Mouse (Mus musculus) limb, embryonic 11.5 days (tissue): ENCODE data around the gene Ninj2. TPM values are rescaled to one million over a fixed set of nuclear protein-coding genes. Genes with fewer than 3 reads are reported as not detected.
"Not testable (repeated sequence)": the region's sequence is repeated elsewhere in the genome, so short reads cannot be mapped to it uniquely, and the experiment has no call there.

Experiments
- ATAC-seq: fragments of 200-750 bp; cut with Nextera tagmentation; 2 replicates; pipeline ENCODE4 v1.8.0; 2017; ENCODE audit warnings: low read depth; ENCODE audit not compliant: insufficient number of reproducible peaks, low FRiP score, low TSS enrichment
- DNase-seq: peaks from one replicate; pipeline ENCODE4 v3.0.0-alpha.2; 2015; ENCODE audit warnings: low spot score
- H3K27ac ChIP-seq: fragments of 300-500 bp; sonication (generic); replicated peaks from 2 replicates; pipeline ENCODE4 v1.5.1; 2014; ENCODE audit warnings: low read depth, mild to moderate bottlenecking, low read length
- H3K27me3 ChIP-seq: fragments of 300-500 bp; sonication (generic); 2 replicates; pipeline ENCODE4 v1.6.1; 2014; ENCODE audit warnings: mild to moderate bottlenecking, low read length, mixed read lengths; ENCODE audit not compliant: control insufficient read depth, insufficient read depth
- H3K36me3 ChIP-seq: fragments of 300-500 bp; sonication (generic); 2 replicates; pipeline ENCODE4 v1.6.1; 2014; ENCODE audit warnings: mild to moderate bottlenecking, low read length, moderate library complexity, mixed read lengths; ENCODE audit not compliant: control insufficient read depth, insufficient read depth
- H3K4me1 ChIP-seq: fragments of 300-500 bp; sonication (generic); 2 replicates; pipeline ENCODE4 v1.6.1; 2014; ENCODE audit warnings: low read length, mixed read lengths; ENCODE audit not compliant: control insufficient read depth, insufficient read depth
- H3K4me2 ChIP-seq: fragments of 300-500 bp; sonication (generic); 2 replicates; pipeline ENCODE4 v1.6.1; 2014; ENCODE audit warnings: low read depth, mild to moderate bottlenecking, moderate library complexity; ENCODE audit not compliant: severe bottlenecking
- H3K4me3 ChIP-seq: fragments of 300-500 bp; sonication (generic); 2 replicates; pipeline ENCODE4 v1.5.1; 2014; ENCODE audit warnings: low read depth, low read length
- H3K9ac ChIP-seq: fragments of 300-500 bp; sonication (generic); 2 replicates; pipeline ENCODE4 v1.6.1; 2014; ENCODE audit warnings: mild to moderate bottlenecking, low read length
- H3K9me3 ChIP-seq: fragments of 300-500 bp; sonication (generic); 2 replicates; pipeline ENCODE4 v1.6.1; 2016; ENCODE audit warnings: low read length; ENCODE audit not compliant: control insufficient read depth
- WGBS: fragments of 180-500 bp; shearing (Covaris S2); extraction: QIAGEN DNeasy Blood & Tissue Kit; methylation state at CpG from one replicate; pipeline ENCODE4 v1.1.7; 2014; 5-methylcytosine and 5-hydroxymethylcytosine counted together
- polyA plus RNA-seq: library from polyadenylated mRNA; unstranded; fragments of >200 nt; fragmentation: Nextera tagmentation; extraction: Ambion mirVana; gene quantifications from 2 replicates; pipeline ENCODE4 v1.2.1, GENCODE M21; 2014

Gene Ninj2
- polyA plus RNA-seq, 1 experiment from 2014 or later: not detected

DNA sequence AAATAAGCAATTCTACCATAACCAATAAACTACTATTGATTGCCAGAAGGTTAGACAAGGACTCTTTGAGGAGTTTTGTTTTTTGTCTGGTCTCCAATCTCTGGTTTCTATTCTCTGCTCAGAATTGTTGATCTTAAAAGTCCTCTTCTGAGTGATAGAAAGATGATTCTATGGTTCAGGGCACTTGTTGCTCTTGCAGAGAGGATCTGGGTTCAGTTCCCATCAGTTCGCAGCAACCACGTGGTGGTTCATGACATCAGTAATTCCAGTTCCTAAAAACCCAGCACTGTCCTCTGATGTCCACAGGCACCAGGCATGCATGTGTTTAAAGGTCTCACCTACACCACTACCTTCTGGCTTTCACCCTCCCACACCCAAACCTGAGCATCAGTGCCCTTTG is 8.2 kb upstream of the Ninj2 start:
- 90% methylated on average over 2 of the region's 2 CpGs for WGBS

DNA sequence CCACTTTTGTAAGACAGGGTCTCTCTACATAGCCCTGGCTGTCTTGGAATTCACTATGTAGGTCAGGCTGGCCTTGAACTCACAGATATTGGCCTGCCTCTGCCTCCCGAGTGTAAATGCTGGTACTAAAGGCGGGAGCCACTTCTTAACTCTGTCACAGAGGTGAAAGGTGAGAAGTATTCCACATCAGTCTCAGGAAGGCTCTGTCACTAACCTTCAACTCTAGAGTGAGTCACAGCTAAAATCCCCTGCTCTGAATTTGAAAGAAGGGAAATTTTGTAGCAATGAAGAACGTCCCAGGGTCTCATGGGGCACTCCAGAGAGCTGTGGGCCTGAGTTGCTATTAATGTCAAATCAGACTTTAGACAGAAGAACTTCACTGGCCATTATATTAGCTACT is 7.3 kb upstream of the Ninj2 start:
- H3K36me3 ChIP-seq: no peaks in the 10 kb centered on the region
- H3K9ac ChIP-seq: no peak overlapping the region
- 74% methylated on average over 3 of the region's 3 CpGs for WGBS
- H3K9me3 ChIP-seq: no peaks in the 10 kb centered on the region
- H3K4me1 ChIP-seq: no peaks in the 10 kb centered on the region
- H3K4me2 ChIP-seq: no peak overlapping the region
- no peaks in the 10 kb centered on the region for H3K27me3 ChIP-seq
- ATAC-seq (no peak), DNase-seq (no peak)
- no peak overlapping the region for H3K4me3 ChIP-seq
- no peak overlapping the region for H3K27ac ChIP-seq

More for the DNA sequence above, 8.2 kb upstream of the Ninj2 start:
- Histone ChIP-seq H3K4me2 (no peak overlapping the region), H3K27ac (no peak overlapping the region), H3K36me3 (no peaks in the 10 kb centered on the region), H3K9me3 (no peaks in the 10 kb centered on the region), H3K4me3 (no peak overlapping the region), H3K27me3 (no peaks in the 10 kb centered on the region), H3K4me1 (no peaks in the 10 kb centered on the region), H3K9ac (no peak overlapping the region)
- no peak for ATAC-seq
- no peak for DNase-seq

DNA sequence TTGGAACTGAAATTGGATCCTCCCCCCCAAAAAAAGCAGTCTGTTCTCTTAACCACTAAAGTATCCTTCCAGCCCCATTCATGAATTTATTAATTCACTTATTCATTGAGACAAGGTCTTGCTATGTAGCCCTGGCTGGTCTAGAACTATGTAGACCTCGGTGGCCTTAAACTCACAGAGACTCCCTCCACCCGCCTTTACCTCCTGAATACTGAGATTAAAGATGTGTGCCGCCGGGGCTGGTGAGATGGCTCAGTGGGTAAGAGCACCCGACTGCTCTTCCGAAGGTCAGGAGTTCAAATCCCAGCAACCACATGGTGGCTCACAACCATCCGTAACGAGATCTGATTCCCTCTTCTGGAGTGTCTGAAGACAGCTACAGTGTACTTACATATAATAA is 6.1 kb upstream of the Ninj2 start:
- not testable (repeated sequence) for H3K4me3 ChIP-seq, H3K9me3 ChIP-seq, H3K4me2 ChIP-seq, ATAC-seq, H3K36me3 ChIP-seq, H3K9ac ChIP-seq, H3K4me1 ChIP-seq, H3K27ac ChIP-seq, H3K27me3 ChIP-seq, DNase-seq
- 89% methylated on average over 6 of the region's 8 CpGs for WGBS

DNA sequence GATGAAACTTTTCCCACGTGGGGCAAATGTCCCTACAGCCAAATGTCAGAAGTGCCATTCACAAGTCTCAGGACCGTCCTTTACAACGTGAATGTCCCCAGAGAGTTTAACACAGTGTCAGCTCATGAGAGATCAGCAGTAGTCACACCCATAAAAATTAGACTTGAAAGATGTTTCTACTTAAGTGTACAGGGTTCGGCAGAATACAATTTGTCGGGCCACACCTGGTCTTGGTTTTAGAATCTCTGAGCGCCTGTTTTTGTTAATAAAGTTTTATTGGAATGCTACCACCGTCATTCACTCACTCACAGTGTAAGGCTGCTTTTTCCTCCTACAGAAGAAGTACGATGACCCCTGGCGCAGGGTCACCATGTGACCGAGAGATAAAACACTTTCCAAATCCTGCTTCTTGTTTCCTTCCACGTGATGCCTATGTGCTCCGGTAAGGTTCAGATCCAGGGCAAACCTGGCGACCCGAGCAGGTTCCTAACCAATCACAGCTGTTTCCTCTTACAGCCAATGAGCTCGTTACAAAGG is 2.4 kb upstream of the Ninj2 start:
- DNase-seq (peak; percentile 72), ATAC-seq (peak; percentile 51; the same call in 1 of the 2 replicates)
- 10% methylated on average over 15 of the region's 15 CpGs for WGBS

DNA sequence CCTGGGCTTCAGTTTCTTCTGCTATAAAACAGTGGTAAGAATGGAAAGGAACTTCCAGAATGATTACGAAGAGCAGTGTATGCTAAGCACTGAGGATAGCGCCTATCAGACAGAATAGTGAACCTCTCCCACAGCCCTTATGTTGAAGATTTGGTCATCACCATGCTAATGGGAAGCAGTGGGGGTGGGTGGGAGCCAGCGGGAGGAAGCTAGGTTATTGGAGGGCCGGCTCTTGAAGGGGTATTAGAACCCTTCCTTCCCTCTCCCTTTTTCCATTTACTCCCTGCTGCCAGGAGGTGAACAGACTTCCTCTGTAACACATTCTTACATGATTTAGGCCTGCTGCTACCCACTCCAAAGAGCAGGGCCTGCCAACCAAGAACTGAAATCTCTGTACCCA is 1.2 kb upstream of the Ninj2 start:
- ATAC-seq: no peak
- H3K4me2 ChIP-seq: no peak overlapping the region
- H3K36me3 ChIP-seq: no peaks in the 10 kb centered on the region
- H3K4me3 ChIP-seq: no peak overlapping the region
- H3K27me3 ChIP-seq: no peaks in the 10 kb centered on the region
- no peak overlapping the region for H3K9ac ChIP-seq
- DNase-seq: no peak
- no peaks in the 10 kb centered on the region for H3K4me1 ChIP-seq
- H3K9me3 ChIP-seq: no peaks in the 10 kb centered on the region
- WGBS: 66% methylated on average over 4 of the region's 4 CpGs
- no peak overlapping the region for H3K27ac ChIP-seq

More for the DNA sequence above, 2.4 kb upstream of the Ninj2 start:
- Histone ChIP-seq H3K27me3 (no peaks in the 10 kb centered on the region), H3K9ac (no peak overlapping the region), H3K4me1 (no peaks in the 10 kb centered on the region), H3K9me3 (no peaks in the 10 kb centered on the region), H3K36me3 (no peaks in the 10 kb centered on the region), H3K4me3 (no peak overlapping the region), H3K27ac (no peak overlapping the region), H3K4me2 (no peak overlapping the region)

DNA sequence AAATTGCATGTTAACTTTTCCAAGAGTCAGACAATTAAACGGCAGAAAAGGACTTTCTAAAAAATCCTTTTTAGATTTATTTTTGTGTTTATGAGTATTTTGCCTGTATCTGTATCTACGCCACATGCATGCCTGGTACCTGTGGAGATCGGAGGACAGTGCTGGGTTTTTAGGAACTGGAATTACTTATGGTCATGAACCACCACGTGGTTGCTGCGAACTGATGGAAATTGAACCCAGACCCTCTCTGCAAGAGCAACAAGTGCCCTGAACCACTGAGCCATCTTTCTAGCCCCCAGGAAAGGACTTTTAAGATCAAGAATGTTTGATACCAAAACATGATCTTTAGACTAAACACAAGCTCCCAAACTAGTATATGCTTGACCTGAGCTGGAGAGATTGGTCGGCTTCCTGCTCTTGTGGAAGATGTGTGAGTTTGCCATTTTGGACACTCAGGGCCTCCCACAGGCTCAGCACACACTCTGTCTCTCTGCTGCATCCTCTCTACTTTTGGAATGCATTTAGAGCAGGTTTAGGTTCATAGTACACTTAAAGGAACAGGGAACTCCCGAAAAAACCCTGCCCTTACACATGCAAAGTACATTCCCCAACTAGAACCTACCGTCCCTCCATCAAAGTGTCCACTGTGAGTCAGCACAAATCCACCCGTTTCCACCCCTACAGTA is 1.1 kb downstream of the Ninj2 start:
- H3K9me3 ChIP-seq: no peaks in the 10 kb centered on the region
- 85% methylated on average over 9 of the region's 9 CpGs for WGBS
- H3K27me3 ChIP-seq: no peaks in the 10 kb centered on the region
- no peak overlapping the region for H3K9ac ChIP-seq
- H3K4me3 ChIP-seq: no peak overlapping the region
- H3K36me3 ChIP-seq: no peaks in the 10 kb centered on the region
- H3K4me2 ChIP-seq: no peak overlapping the region
- ATAC-seq (no peak), DNase-seq (no peak)
- no peak overlapping the region for H3K27ac ChIP-seq
- H3K4me1 ChIP-seq: no peaks in the 10 kb centered on the region

DNA sequence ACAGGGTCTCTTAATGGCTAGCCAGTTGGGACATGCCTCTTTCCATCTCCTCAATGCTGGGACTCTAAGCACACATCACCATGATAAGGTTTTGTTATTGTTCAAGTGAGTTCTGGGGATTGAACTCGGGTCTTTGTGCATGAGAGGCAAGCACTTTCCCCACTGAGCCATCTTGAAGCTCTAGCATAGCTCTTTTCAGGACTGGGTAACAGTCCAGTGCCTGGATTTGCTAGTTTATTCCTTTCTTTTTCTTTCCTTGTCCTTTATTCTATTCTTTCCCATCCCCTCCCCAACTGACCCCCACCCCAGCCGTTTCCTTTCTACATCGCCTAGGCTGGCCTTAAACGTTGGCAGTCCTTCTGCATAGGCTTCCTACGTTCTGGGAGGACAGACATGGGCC is 1.9 kb downstream of the Ninj2 start:
- Histone ChIP-seq H3K4me1 (no peaks in the 10 kb centered on the region), H3K27ac (no peak overlapping the region), H3K4me2 (no peak overlapping the region), H3K9me3 (no peaks in the 10 kb centered on the region), H3K9ac (no peak overlapping the region), H3K36me3 (no peaks in the 10 kb centered on the region), H3K4me3 (no peak overlapping the region), H3K27me3 (no peaks in the 10 kb centered on the region)
- 86% methylated on average over 5 of the region's 5 CpGs for WGBS
- ATAC-seq (no peak), DNase-seq (no peak)

DNA sequence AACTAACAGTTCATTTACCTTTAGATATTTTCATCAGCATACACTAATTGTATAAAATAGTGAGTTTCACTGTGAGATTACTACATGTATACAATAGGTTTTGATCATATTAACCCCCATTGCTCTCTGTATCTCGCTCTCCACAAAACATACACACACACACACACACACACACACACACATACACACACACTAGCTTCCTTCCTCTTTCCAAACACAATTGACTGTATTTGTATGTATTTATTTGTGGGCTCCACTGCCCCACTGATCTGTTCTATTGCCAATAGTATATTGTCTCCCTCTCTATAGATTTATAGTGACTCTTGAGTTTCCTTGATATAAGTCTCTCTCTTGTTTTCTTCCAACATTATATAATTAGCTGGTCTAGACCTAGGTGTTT is 2.4 kb downstream of the Ninj2 start:
- Histone ChIP-seq H3K9me3 (no peaks in the 10 kb centered on the region), H3K27ac (no peak overlapping the region), H3K4me3 (no peak overlapping the region), H3K9ac (no peak overlapping the region), H3K36me3 (no peaks in the 10 kb centered on the region), H3K4me1 (no peaks in the 10 kb centered on the region), H3K27me3 (no peaks in the 10 kb centered on the region), H3K4me2 (no peak overlapping the region)
- DNase-seq: no peak
- WGBS: 89% methylated on average over 1 of the region's 1 CpGs
- ATAC-seq: no peak

DNA sequence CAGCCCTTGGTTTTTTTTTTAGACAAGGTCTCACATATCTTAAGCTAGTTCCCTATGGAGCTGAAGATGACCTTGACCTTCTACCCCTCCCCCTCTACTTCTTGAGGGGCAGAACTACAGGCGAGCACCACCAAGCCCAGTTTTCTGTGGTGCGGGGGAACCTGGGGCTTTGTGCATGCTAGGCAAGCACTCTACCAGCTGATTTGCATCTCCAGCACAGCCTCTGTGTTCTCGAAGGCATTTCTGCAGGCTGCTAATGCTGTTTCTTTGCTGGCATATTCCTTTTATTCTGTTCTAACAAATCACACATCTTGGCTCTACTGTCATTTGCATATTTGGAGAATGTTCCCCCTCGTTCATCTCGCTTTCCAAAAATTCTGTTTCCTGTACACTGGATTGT is 6.2 kb downstream of the Ninj2 start:
- H3K36me3 ChIP-seq: no peaks in the 10 kb centered on the region
- no peak overlapping the region for H3K9ac ChIP-seq
- ATAC-seq (no peak), DNase-seq (no peak)
- 78% methylated on average over 5 of the region's 5 CpGs for WGBS
- no peaks in the 10 kb centered on the region for H3K9me3 ChIP-seq
- no peaks in the 10 kb centered on the region for H3K27me3 ChIP-seq
- no peak overlapping the region for H3K27ac ChIP-seq
- H3K4me1 ChIP-seq: no peaks in the 10 kb centered on the region
- H3K4me2 ChIP-seq: no peak overlapping the region
- no peak overlapping the region for H3K4me3 ChIP-seq
